Mouse (Mus musculus): ENCODE data around the gene Mb. TPM values are rescaled to one million over a fixed set of nuclear protein-coding genes. Genes with fewer than 3 reads are reported as not detected.
A peak's percentile ranks its signal among the peaks of the same experiment; 100 is the strongest.

Gene Mb
- polyA plus RNA-seq, 1 experiment from 2014 or later: 0.66 TPM

DNA sequence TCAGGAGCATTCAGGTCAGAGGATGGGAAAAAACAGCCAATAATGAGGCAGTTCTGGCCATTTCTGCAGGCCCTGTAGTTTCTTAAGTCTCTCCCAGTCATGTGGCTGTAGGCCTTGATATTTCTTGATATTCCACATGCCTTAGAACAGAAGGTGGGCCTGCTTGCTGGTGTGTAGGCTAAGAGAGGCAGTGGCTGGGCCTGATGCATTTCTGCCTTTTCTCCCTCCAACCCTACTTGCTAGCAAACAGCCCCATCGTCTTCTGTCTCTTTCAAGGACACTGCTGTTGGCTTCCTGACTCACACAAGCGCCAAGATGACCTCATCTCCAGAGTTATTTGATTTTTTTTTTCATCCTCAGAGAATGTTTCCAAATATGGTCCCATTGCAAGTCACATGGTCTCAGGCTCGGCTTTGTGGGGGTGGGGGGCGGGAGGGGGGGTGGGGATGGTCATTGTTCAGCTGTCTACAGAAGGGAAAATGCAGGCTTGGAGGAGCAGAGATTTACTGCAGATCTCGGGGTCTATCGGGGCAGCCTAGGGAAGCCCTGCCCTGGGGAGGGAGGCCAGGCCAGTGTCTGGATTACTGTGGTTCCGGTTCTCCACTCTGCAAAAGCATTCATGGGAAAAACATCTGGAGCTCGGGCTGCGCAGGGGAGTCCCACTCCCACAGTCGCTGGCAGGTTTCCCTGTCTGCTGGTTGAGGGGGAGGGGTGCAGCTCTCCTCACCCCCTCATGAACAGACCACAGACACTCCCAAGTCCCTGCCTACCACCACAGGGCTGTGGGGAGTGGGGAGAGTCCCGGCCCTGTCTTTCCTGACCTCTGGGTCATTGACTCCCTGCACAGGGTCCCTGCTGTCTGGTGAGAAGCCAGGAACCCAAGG, 12.9 kb downstream of the Mb start:
- no peak overlapping the region for H3K4me2 ChIP-seq
- WGBS: 36% methylated on average over 11 of the region's 11 CpGs
- H3K27me3 ChIP-seq (replicated peaks): no peaks in the 10 kb centered on the region
- H3K9ac ChIP-seq: peak overlapping the region; percentile 22; the same call in 1 of the 2 replicates
- H3K4me3 ChIP-seq: no peak overlapping the region
- H3K4me1 ChIP-seq: peaks cover 14% of the 10 kb centered on the region
- H3K9me3 ChIP-seq: no peaks in the 10 kb centered on the region
- H3K36me3 ChIP-seq (replicated peaks): no peaks in the 10 kb centered on the region
- ATAC-seq (replicated peaks): 0 out of 2 replicates have a peak, but pooled peaks have one; percentile 24
- H3K27ac ChIP-seq: peak overlapping the region; percentile 62

DNA sequence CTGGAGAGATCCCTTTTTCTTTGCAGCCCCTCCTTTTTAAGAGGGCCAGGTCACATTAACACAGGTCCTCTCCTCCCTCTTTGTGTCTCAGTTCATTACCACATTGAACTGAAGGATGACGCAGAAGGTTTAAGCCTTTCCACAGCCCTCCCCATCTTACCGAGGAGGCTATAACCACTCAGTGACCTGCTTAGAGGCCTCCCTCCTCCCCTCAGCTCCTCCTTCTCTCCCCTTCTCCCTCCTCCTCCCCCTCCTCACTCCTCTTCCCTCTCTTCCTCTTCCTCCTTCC, 13.5 kb downstream of the Mb start:
- H3K9me3 ChIP-seq: no peaks in the 10 kb centered on the region
- H3K4me1 ChIP-seq: peaks cover 14% of the 10 kb centered on the region
- H3K36me3 ChIP-seq (replicated peaks): no peaks in the 10 kb centered on the region
- ATAC-seq (replicated peaks): no peak
- no peak overlapping the region for H3K4me2 ChIP-seq
- H3K27ac ChIP-seq: peak overlapping the region; percentile 62
- H3K27me3 ChIP-seq (replicated peaks): no peaks in the 10 kb centered on the region
- H3K4me3 ChIP-seq: no peak overlapping the region
- WGBS: 35% methylated on average over 2 of the region's 2 CpGs
- no peak overlapping the region for H3K9ac ChIP-seq

DNA sequence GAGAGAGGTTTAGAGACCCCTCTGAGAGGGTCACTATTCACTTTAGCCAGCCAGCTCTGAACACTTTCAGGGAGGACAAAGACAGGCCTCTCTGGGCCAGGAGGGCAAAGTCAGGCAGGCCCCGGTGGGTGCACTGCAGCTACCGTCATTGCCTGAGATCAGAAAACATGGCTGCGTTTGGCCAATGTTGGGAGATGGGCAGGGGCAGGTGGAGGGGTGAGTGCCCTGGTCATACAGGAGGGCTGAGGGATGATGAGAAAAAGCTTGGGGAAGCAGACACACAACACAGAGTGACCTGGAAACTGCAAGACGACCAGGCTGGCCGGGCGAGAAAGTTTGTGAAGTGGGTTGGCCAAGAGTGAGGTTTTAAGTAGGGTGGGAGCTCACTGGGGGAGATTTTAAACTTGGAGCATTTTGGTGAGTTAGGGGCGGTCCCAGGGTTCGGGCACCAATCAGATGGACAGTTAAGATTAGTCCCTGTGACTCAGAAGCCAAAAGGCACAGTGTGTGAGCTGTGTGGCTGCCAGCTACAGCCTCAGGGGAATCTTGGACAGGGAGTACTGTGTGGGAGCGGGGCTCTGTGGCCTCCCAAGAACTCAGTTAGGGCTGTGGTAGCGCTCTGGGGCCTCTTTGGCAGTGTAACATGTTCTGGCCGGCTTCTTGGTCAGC, 14.0 kb downstream of the Mb start:
- Histone ChIP-seq H3K4me2 (no peak overlapping the region), H3K36me3 (replicated peaks) (no peaks in the 10 kb centered on the region), H3K4me3 (no peak overlapping the region), H3K4me1 (peaks cover 14% of the 10 kb centered on the region), H3K9ac (no peak overlapping the region), H3K27me3 (replicated peaks) (no peaks in the 10 kb centered on the region), H3K9me3 (no peaks in the 10 kb centered on the region), H3K27ac (peak overlapping the region; percentile 62; the same call in 1 of the 2 replicates)
- ATAC-seq (replicated peaks): no peak
- 75% methylated on average over 11 of the region's 11 CpGs for WGBS

DNA sequence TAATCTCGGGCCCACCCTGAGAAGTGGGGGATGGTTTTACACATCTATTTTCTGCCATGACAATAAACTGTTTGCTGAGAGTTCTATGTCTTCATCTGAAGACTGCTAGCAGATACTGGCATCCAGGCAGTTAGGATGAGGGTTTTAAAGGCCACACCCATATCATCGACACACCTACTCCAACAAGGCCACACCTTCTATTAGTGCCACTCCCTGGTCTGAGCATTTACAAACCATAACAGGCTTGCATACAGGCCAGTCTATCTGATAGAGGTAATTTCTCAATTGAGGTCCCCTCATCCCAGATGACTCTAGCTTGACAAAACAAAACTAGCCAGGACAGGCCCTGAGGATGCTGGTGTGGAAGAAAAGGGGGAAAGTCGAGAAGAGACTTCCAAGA, 14.8 kb downstream of the Mb start:
- no peaks in the 10 kb centered on the region for H3K27me3 ChIP-seq (replicated peaks)
- no peak overlapping the region for H3K27ac ChIP-seq
- no peaks in the 10 kb centered on the region for H3K9me3 ChIP-seq
- 92% methylated on average over 3 of the region's 3 CpGs for WGBS
- H3K36me3 ChIP-seq (replicated peaks): no peaks in the 10 kb centered on the region
- no peak overlapping the region for H3K9ac ChIP-seq
- no peak overlapping the region for H3K4me3 ChIP-seq
- H3K4me2 ChIP-seq: no peak overlapping the region
- no peak for ATAC-seq (replicated peaks)
- H3K4me1 ChIP-seq: peaks cover 14% of the 10 kb centered on the region

DNA sequence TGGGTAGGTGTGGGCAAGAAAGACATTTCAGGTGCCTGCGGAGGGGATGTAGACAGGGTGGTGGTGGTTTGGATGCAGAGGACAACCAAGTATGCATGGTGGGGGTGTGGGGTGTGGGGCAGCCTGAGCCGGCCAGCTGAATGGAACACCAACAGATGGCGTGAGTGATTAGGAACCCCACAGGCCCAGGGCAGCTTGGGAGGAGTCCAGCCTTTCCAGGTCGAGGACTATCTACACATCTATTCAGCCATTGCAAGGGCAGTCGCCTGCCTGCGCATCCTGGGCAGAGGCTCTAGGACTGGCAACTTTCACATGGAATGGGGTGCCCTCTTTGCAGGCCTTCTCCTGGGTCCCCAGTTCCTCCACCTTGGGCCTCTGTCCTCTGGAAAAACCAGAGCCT, 15.9 kb downstream of the Mb start:
- no peaks in the 10 kb centered on the region for H3K27me3 ChIP-seq (replicated peaks)
- no peak overlapping the region for H3K4me2 ChIP-seq
- 72% methylated on average over 6 of the region's 6 CpGs for WGBS
- no peaks in the 10 kb centered on the region for H3K9me3 ChIP-seq
- ATAC-seq (replicated peaks): no peak
- H3K27ac ChIP-seq: no peak overlapping the region
- no peak overlapping the region for H3K4me3 ChIP-seq
- H3K9ac ChIP-seq: no peak overlapping the region
- H3K4me1 ChIP-seq: peaks cover 14% of the 10 kb centered on the region
- no peaks in the 10 kb centered on the region for H3K36me3 ChIP-seq (replicated peaks)

DNA sequence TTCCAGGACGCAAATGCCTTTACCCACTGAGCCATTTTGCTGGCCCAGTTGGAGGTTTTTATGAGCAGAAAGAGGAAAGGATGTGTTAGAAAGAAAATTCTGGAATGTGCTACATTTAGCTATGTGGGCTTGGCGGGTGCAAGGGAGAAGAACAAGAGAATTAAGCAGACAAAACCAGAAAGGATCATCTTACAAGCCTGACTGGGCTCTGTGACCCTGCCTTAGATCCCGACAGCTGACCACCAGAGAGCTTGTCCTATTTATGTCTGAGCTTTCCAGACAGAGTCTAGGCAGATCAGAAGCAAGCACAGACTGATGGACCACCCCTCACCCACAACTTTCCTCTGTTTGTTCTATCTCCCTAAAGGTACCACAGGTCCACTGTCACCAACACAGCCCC, 19.2 kb downstream of the Mb start:
- H3K4me3 ChIP-seq: no peak overlapping the region
- H3K36me3 ChIP-seq (replicated peaks): no peaks in the 10 kb centered on the region
- WGBS: 55% methylated on average over 3 of the region's 3 CpGs
- no peaks in the 10 kb centered on the region for H3K9me3 ChIP-seq
- H3K4me2 ChIP-seq: no peak overlapping the region
- no peak for ATAC-seq (replicated peaks)
- H3K27me3 ChIP-seq (replicated peaks): no peaks in the 10 kb centered on the region
- H3K4me1 ChIP-seq: peaks cover 2% of the 10 kb centered on the region; the same call in 1 of the 2 replicates
- H3K27ac ChIP-seq: no peak overlapping the region
- H3K9ac ChIP-seq: no peak overlapping the region

DNA sequence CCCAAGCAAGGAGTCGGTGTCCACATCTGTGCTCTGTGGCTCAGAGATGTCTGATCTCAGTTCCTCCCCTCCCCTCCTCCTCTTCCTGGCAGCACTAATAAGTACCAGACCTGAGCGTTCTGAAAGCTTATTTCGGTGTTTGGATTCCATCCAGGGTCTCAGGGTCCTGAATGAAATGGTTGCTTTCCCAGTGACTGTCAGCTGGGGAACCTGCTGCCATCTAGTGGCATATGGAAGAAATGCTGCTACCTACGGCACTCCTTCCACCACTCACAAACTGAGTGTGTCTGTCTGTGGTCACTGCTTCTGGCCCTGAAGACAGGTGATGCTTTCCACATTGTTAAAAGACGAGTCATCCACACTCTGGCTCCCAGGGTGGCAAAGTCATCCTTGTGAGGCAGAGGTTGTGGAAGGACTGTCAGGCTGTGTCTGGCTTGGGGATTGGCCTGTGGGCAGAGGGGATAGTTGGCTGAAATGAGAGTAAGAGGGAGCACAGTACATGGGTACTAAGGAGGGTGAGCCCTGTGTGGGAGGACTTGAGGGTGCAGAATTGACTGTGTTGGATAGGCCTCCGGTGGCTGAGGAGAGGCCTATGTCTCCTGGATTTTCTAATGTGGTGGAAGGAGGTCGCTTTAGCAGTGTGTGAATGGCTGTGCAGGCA, 21.0 kb downstream of the Mb start:
- Histone ChIP-seq H3K9me3 (no peaks in the 10 kb centered on the region), H3K27me3 (replicated peaks) (no peaks in the 10 kb centered on the region), H3K4me3 (no peak overlapping the region), H3K9ac (no peak overlapping the region), H3K36me3 (replicated peaks) (no peaks in the 10 kb centered on the region), H3K27ac (no peak overlapping the region), H3K4me2 (no peak overlapping the region), H3K4me1 (peaks cover 12% of the 10 kb centered on the region)
- peak; percentile 62 for ATAC-seq (replicated peaks)
- 30% methylated on average over 7 of the region's 7 CpGs for WGBS

DNA sequence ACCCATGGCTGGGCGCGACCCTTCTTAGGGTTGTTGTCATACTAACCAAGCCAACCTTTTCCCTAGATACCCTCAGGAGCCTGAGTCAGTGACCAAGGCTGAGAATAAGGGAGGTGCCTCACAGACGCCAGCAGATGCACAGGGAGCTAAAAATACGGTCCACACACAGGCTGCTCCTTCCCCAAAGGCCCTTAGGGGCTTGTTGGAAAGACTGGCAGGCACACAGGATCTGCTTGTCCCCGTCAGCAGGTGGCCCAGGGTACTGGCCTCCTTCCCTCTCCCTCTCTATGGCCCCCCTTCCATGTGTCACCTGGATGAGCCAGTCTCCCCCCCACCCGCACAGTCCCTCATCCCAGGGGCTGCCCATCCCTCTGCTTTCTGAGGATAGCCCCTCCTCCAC, 22.8 kb downstream of the Mb start:
- H3K4me1 ChIP-seq: peaks cover 12% of the 10 kb centered on the region
- H3K4me2 ChIP-seq: no peak overlapping the region
- H3K27me3 ChIP-seq (replicated peaks): no peaks in the 10 kb centered on the region
- H3K9me3 ChIP-seq: no peaks in the 10 kb centered on the region
- ATAC-seq (replicated peaks): no peak
- WGBS: 78% methylated on average over 6 of the region's 6 CpGs
- H3K27ac ChIP-seq: no peak overlapping the region
- H3K9ac ChIP-seq: no peak overlapping the region
- H3K4me3 ChIP-seq: no peak overlapping the region
- H3K36me3 ChIP-seq (replicated peaks): no peaks in the 10 kb centered on the region

DNA sequence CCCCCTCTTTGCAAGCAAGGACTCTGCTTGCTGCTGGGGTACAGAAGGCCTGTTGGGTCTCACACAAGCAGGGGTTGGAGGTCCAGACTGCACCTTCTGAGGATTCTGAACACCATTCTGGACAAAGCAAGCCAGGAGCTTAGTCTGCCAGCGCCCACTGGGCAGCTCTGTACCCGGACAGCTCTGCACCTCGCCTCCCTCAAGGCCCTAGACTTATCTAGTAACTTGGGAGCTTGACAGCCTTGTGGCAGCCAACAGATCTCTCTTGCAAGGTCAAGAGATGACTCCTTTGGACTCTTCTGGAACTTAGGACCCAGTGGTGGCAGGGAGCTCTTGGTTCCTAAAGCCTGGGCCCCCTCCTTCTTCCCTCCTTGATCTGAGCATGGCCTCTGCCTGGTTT, 23.4 kb downstream of the Mb start:
- no peak overlapping the region for H3K27ac ChIP-seq
- H3K4me3 ChIP-seq: no peak overlapping the region
- H3K27me3 ChIP-seq (replicated peaks): no peaks in the 10 kb centered on the region
- H3K36me3 ChIP-seq (replicated peaks): no peaks in the 10 kb centered on the region
- H3K4me1 ChIP-seq: peaks cover 12% of the 10 kb centered on the region
- 81% methylated on average over 3 of the region's 3 CpGs for WGBS
- H3K9ac ChIP-seq: no peak overlapping the region
- ATAC-seq (replicated peaks): no peak
- no peak overlapping the region for H3K4me2 ChIP-seq
- H3K9me3 ChIP-seq: no peaks in the 10 kb centered on the region

DNA sequence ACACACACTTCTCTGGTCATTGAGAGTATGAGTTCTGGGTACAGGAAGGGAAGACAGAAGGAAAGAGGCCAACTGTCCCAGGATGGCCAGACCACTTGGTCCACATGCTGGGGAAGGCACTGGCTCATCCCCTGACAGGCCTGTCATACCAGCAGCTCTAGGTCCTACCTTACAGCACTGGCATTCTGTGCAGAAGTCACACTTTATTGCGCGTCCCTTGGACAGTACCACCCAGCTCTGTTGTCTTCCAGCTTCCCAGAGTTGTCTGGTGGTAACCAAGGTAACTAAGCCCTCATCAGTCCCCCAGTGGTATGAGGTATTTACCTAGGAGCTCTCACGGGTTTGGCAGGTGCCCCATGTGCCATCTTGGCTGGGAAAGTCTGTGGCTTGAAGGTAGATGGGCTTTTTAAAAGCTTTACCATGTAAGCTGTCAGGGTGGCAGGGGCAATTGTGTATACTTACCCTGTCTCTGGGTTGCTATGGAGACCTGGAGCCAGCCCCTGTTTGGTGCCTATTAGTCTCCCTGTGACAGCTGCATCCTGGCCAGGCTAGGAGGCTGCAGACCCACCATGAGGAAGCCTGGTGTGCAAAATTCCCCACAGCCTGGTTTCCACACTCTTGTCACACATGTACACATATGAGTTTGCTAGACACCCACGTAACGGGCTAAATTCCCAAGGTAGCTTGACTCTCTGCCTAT, 24.4 kb downstream of the Mb start:
- Histone ChIP-seq H3K27ac (0 out of 2 replicates have a peak overlapping the region, but pooled peaks have one; percentile 27), H3K4me1 (peaks cover 12% of the 10 kb centered on the region), H3K27me3 (replicated peaks) (no peaks in the 10 kb centered on the region), H3K9ac (no peak overlapping the region), H3K4me3 (no peak overlapping the region), H3K9me3 (no peaks in the 10 kb centered on the region), H3K4me2 (no peak overlapping the region), H3K36me3 (replicated peaks) (no peaks in the 10 kb centered on the region)
- peak; percentile 57; the same call in 1 of the 2 replicates for ATAC-seq (replicated peaks)
- WGBS: 47% methylated on average over 5 of the region's 5 CpGs

DNA sequence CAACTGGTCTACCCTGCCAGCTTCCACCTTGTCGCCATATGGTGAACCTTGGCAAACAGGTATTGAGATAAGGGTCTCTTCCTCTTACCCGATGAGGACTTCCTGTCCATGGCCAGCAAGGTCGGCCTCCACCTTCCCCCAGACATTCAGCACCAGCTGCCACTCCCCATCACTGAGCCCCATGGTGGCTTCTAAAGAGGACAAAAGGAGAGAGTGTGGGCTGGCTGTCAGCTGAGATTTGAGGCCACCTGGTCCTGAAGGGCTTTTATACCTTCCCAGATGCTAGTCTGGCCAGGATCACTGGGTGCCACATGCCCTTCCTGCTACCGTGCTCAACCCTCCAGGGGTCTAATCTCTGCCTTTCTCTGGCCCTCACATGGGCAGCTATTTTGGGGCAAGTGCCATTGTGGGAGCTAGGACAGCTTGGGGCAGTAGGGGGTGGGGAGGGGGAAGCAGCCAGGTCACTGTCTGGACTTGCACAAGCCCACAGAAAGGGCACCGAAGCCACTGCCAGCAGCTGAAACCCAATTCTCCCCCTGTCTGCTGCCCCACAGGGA, 28.0 kb downstream of the Mb start:
- Histone ChIP-seq H3K36me3 (replicated peaks) (no peaks in the 10 kb centered on the region), H3K4me3 (no peak overlapping the region)
- ATAC-seq (replicated peaks): no peak

DNA sequence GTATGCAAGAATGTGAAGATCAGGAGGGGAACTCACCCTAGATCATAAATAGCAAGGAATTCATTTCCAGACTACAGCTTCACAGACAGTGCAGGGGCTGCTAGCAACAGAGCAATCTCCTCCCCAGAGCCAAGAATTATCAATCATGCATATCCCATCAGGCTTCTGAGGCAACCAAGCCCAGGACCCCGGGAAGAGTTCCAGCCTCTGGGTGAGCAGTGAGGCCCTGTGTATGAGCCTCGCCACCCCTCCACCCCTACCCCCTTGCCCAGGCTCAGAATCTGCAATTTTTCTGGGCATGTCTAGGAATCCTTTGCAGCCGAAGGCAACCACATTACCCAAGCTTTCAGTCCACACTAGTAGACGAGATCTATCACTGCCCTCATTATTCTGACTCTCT, 28.6 kb downstream of the Mb start:
- H3K27me3 ChIP-seq (replicated peaks): no peaks in the 10 kb centered on the region
- no peaks in the 10 kb centered on the region for H3K9me3 ChIP-seq
- no peak overlapping the region for H3K27ac ChIP-seq
- H3K4me3 ChIP-seq: no peak overlapping the region
- no peaks in the 10 kb centered on the region for H3K36me3 ChIP-seq (replicated peaks)
- no peak overlapping the region for H3K4me2 ChIP-seq
- 88% methylated on average over 4 of the region's 4 CpGs for WGBS
- no peak for ATAC-seq (replicated peaks)
- H3K9ac ChIP-seq: no peak overlapping the region
- H3K4me1 ChIP-seq: peaks cover 12% of the 10 kb centered on the region

More for the DNA sequence above, 28.0 kb downstream of the Mb start:
- Histone ChIP-seq H3K9me3 (no peaks in the 10 kb centered on the region), H3K27me3 (replicated peaks) (no peaks in the 10 kb centered on the region), H3K9ac (no peak overlapping the region), H3K27ac (no peak overlapping the region), H3K4me1 (peaks cover 12% of the 10 kb centered on the region), H3K4me2 (no peak overlapping the region)
- 79% methylated on average over 5 of the region's 5 CpGs for WGBS

All from midbrain, embryonic 15.5 days (tissue).